Comparison of ENCODE assay signal across 8 mouse cellular contexts in genomic region chr1:165844466-165844951, GRCm38 (mm10). TPM values are rescaled to one million over a fixed set of nuclear protein-coding genes. Genes with fewer than 3 reads are reported as not detected.
DNase-seq lines count a peak whose midpoint lies in the region; ATAC-seq lines count a peak whose summit lies in the region.

No protein-coding gene starts in this region.

- peak overlapping the region; percentile 60 for H3K9ac ChIP-seq in limb, embryonic 13.5 days

- 1% methylated on average over 17 of the region's 20 CpGs for WGBS in limb, embryonic 13.5 days

- peaks cover 47% of the 10 kb centered on the region for H3K4me1 ChIP-seq in limb, embryonic 13.5 days

- peak; percentile 62 for ATAC-seq in limb, embryonic 13.5 days (ENCODE audit: low FRiP score, low read depth)

- H3K36me3 ChIP-seq in limb, embryonic 13.5 days = no peaks in the 10 kb centered on the region

- H3K27me3 ChIP-seq in limb, embryonic 13.5 days = peaks cover 74% of the 10 kb centered on the region

- H3K4me3 ChIP-seq in limb, embryonic 13.5 days = peak overlapping the region; percentile 54

- H3K27ac ChIP-seq in limb, embryonic 13.5 days = no peak overlapping the region

- peak; percentile 43 for DNase-seq in embryo, embryonic 10 days (ENCODE audit: low spot score)
- no peak for DNase-seq in embryo, embryonic 10.5 days (ENCODE audit: low spot score)
- peak; percentile 55 for DNase-seq in Muller cell, postnatal 12 days (ENCODE audit: inconsistent ontology term)
- peak; percentile 62 for DNase-seq in forelimb bud, embryonic 11.5 days (ENCODE audit: low read depth, low spot score)
- DNase-seq in naive thymus-derived CD4-positive, alpha-beta T cell, adult 2 months (ENCODE audit: low read depth) = peak; percentile 88
- no peak for DNase-seq in left cerebral cortex, adult 8-10 months (ENCODE audit: low spot score in 2 of 2)
- no peak for DNase-seq in urinary bladder, postnatal 4 days (ENCODE audit: low spot score in 2 of 2)

- no peaks in the 10 kb centered on the region for H3K9me3 ChIP-seq in limb, embryonic 13.5 days

- peak overlapping the region; percentile 100 for H3K4me2 ChIP-seq in limb, embryonic 13.5 days (replicated peaks)

RNA-seq across cellular contexts. Expression of gene Cd247, which starts 56.0 kb away (rescaled TPM):
- polyA plus RNA-seq in limb, embryonic 13.5 days (2015; fragmentation: Nextera tagmentation; extraction: Ambion mirVana) = 0.48 and 0.69 TPM in 2 replicates
- not detected for total RNA-seq in left cerebral cortex, adult 8-10 months (2022)

Comparison
In these comparisons a context has a peak if more than half of its experiments do, and no peak if none do; other contexts are left out.
1. DNase-seq: peak in embryo, embryonic 10 days (single experiment), Muller cell, postnatal 12 days (single experiment), forelimb bud, embryonic 11.5 days (single experiment) and naive thymus-derived CD4-positive, alpha-beta T cell, adult 2 months (single experiment); none in embryo, embryonic 10.5 days (single experiment), left cerebral cortex, adult 8-10 months (0 of 2) and urinary bladder, postnatal 4 days (0 of 2).